Mouse (Mus musculus) adrenal gland, postnatal 4 days (tissue): ENCODE data around the gene Immp2l. TPM values are rescaled to one million over a fixed set of nuclear protein-coding genes. Genes with fewer than 3 reads are reported as not detected.
"Not testable (repeated sequence)": the region's sequence is repeated elsewhere in the genome, so short reads cannot be mapped to it uniquely, and the experiment has no call there.

Source experiments
- DNase-seq, 2 experiments: peaks; one replicate each; pipeline ENCODE4 v3.0.0; 2021 to 2022; ENCODE audit warnings: low spot score in 2 of 2, mixed read lengths in 2 of 2
- long read RNA-seq, 2 experiments: library from polyadenylated mRNA; stranded (forward); transcript quantifications; one replicate each; pipeline ENCODE4 v2.0.0; 2021
- total RNA-seq, 2 experiments: library from RNA; stranded (reverse); gene quantifications; 2 replicates each; pipeline ENCODE4 v1.2.3; 2021

The Immp2l gene
- total RNA-seq, result 1 to 10 TPM; 8.6 to 9.8 TPM
- long read RNA-seq, experiment 1, result 0 reads
- long read RNA-seq, experiment 2, result 0 reads

GRCm38 (mm10) chr12:41023511-41024421 lies at the start of gene Immp2l:
Gene Immp2l (plus strand): TSS chr12:41024090.
- DNase-seq, result peak; percentile 86 to 87

GRCm38 (mm10) chr12:40978719-40979500 lies 45.0 kb upstream of the Immp2l start:
- no peak for DNase-seq

GRCm38 (mm10) chr12:40979716-40980115 lies 44.2 kb upstream of the Immp2l start:
- no peak for DNase-seq

- DNase-seq, result no peak
These were observed 43.7 kb upstream of the Immp2l start for GRCm38 (mm10) chr12:40980160-40980559.

- DNase-seq, result no peak
These were observed 40.9 kb upstream of the Immp2l start for GRCm38 (mm10) chr12:40983021-40983420.

GRCm38 (mm10) chr12:40984735-40985134 lies 39.2 kb upstream of the Immp2l start:
- DNase-seq, result no peak

- no peak for DNase-seq
These were observed 38.1 kb upstream of the Immp2l start for GRCm38 (mm10) chr12:40985791-40986190.

- no peak for DNase-seq
These were observed 35.4 kb upstream of the Immp2l start for GRCm38 (mm10) chr12:40988311-40989065.

GRCm38 (mm10) chr12:40991647-40992046 lies 32.2 kb upstream of the Immp2l start:
- no peak for DNase-seq

- not testable (repeated sequence) for DNase-seq
These were observed 31.7 kb upstream of the Immp2l start for GRCm38 (mm10) chr12:40992237-40992636.

GRCm38 (mm10) chr12:40994846-40995245 lies 29.0 kb upstream of the Immp2l start:
- no peak for DNase-seq

- DNase-seq, result no peak
These were observed 28.1 kb upstream of the Immp2l start for GRCm38 (mm10) chr12:40995618-40996370.

GRCm38 (mm10) chr12:41022516-41022915 lies 1.4 kb upstream of the Immp2l start:
- DNase-seq, result no peak

GRCm38 (mm10) chr12:41024512-41024911 lies 622 bp downstream of the Immp2l start:
- no peak for DNase-seq

GRCm38 (mm10) chr12:41027485-41027884 lies 3.6 kb downstream of the Immp2l start:
- DNase-seq, result no peak

GRCm38 (mm10) chr12:41031119-41031518 lies 7.2 kb downstream of the Immp2l start:
- no peak for DNase-seq

- no peak for DNase-seq
These were observed 9.3 kb downstream of the Immp2l start for GRCm38 (mm10) chr12:41033196-41033595.

- DNase-seq, result no peak
These were observed 15.9 kb downstream of the Immp2l start for GRCm38 (mm10) chr12:41039834-41040233.

- DNase-seq, result no peak
These were observed 17.8 kb downstream of the Immp2l start for GRCm38 (mm10) chr12:41041737-41042136.

- DNase-seq, result no peak
These were observed 20.7 kb downstream of the Immp2l start for GRCm38 (mm10) chr12:41044493-41045132.
